Mouse (Mus musculus) layer of hippocampus, adult 9-11 months (tissue): ENCODE measurements around the gene 4930564D02Rik.

Source experiments
- DNase-seq: peaks from one replicate; pipeline ENCODE4 v3.0.0; 2022

Gene 4930564D02Rik

GRCm38 (mm10) chr3:105066544-105066943 lies at the start of gene 4930564D02Rik:
TSS of gene 4930564D02Rik (plus strand) at chr3:105066844.
- DNase-seq = no peak

GRCm38 (mm10) chr3:105017314-105017713 lies 49.3 kb upstream of the 4930564D02Rik start:
- DNase-seq = no peak

- no peak for DNase-seq
These were observed 48.4 kb upstream of the 4930564D02Rik start for GRCm38 (mm10) chr3:105018085-105018782.

GRCm38 (mm10) chr3:105018783-105019105 lies 47.9 kb upstream of the 4930564D02Rik start:
- DNase-seq = no peak

GRCm38 (mm10) chr3:105019826-105020692 lies 46.6 kb upstream of the 4930564D02Rik start:
- DNase-seq = no peak

- DNase-seq = peak; percentile 69
These were observed 43.2 kb upstream of the 4930564D02Rik start for GRCm38 (mm10) chr3:105023371-105024005.

GRCm38 (mm10) chr3:105036281-105036847 lies 30.3 kb upstream of the 4930564D02Rik start:
- peak; percentile 87 for DNase-seq

GRCm38 (mm10) chr3:105037240-105037770 lies 29.3 kb upstream of the 4930564D02Rik start:
- DNase-seq = no peak

- DNase-seq = no peak
These were observed 26.6 kb upstream of the 4930564D02Rik start for GRCm38 (mm10) chr3:105040002-105040401.

- DNase-seq = no peak
These were observed 25.5 kb upstream of the 4930564D02Rik start for GRCm38 (mm10) chr3:105040983-105041625.

GRCm38 (mm10) chr3:105043746-105044145 lies 22.9 kb upstream of the 4930564D02Rik start:
- no peak for DNase-seq

- DNase-seq = peak; percentile 79
These were observed 19.8 kb upstream of the 4930564D02Rik start for GRCm38 (mm10) chr3:105046870-105047269.

- peak; percentile 84 for DNase-seq
These were observed 19.0 kb upstream of the 4930564D02Rik start for GRCm38 (mm10) chr3:105047616-105048015.

GRCm38 (mm10) chr3:105049848-105050247 lies 16.8 kb upstream of the 4930564D02Rik start:
- DNase-seq = peak; percentile 42

- no peak for DNase-seq
These were observed 15.5 kb upstream of the 4930564D02Rik start for GRCm38 (mm10) chr3:105051103-105051502.

GRCm38 (mm10) chr3:105052171-105052936 lies 14.3 kb upstream of the 4930564D02Rik start:
- DNase-seq = no peak

- DNase-seq = peak; percentile 99
These were observed 13.5 kb upstream of the 4930564D02Rik start, which contains the start of gene Cttnbp2nl for GRCm38 (mm10) chr3:105052937-105053697. TSS of gene Cttnbp2nl (minus strand) at chr3:105053146.

GRCm38 (mm10) chr3:105053698-105054001 lies 13.0 kb upstream of the 4930564D02Rik start:
- DNase-seq = no peak

- peak; percentile 66 for DNase-seq
These were observed 11.7 kb upstream of the 4930564D02Rik start for GRCm38 (mm10) chr3:105054952-105055351.

- DNase-seq = peak; percentile 33
These were observed 11.0 kb upstream of the 4930564D02Rik start for GRCm38 (mm10) chr3:105055666-105056065.
